Mouse (Mus musculus) thymus, adult 18-20 months (tissue): ENCODE results near the gene Nsun4.

Source experiments
- DNase-seq, 2 experiments: peaks; one replicate each; pipeline ENCODE4 v3.0.0; 2022; ENCODE audit warnings: mixed read lengths in 2 of 2

Gene Nsun4

DNA sequence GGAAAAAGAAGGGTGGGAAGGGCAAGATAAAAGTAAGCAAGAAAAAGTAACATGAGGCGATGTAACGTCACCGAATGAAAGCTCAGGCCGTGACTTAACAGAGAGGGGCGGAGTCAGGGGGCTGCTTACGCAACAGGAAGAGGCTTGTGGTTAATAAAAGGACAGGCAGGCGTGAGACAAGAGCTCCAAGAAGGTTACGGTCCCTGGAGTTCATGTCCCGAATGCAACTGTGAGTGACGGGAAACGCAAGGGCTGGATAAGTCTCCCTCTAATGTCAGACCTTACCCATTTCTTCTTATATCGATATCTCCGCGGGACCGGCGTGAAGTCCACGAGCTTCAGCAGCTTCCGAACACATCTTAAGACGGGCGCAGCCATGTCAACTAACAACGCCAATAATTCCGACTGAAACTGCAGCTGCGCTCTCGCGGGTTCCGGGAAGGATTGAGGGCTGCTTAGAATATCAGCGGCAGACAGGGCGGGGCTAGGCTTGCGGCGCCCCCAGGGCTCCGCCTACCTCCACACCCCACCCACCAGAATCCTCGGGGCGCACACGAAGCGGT lies at the start of gene Nsun4:
Gene Nsun4 (minus strand): TSS at position 478 of the 563 bp plus-strand sequence.
- peak; percentile 87 to 88 for DNase-seq

DNA sequence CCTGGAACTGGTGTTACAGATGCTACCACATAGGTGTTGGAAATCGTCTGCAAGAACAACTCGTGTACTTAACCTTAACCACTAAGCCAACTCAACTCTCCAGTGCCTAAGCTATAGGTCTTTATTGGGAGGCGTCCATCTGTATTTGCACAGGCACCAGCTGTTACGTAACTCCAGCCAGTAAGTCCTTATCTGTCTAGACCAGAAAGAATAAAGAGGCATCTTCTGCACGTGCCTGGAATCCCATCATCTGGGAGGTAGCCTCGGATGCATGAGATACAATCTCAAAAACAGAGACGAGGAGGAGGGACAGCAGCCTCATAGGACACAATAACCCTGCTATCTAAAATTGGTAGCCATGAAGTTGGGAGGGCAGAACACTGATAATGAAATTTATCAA lies 47.3 kb upstream of the Nsun4 start:
- DNase-seq = no peak

DNA sequence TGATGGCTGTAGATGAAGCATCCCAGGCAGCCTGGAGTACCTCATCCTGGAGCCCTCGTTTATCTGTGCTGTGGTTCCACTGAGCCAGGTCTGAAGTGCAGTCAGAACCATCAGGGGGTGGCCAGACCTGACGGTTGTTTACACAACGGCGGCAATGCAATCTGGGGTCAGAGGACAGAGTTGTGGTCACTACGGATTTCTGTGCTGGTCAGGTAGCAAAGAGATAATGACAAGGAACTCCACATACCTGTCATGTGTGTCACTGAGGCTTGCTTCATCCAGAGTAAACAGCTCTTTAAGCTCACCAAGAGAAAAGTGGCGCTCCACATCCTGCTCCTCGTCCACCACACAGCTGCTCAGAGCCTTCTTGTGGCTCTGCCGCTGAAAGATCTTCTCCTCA lies 43.5 kb upstream of the Nsun4 start:
- DNase-seq = no peak

DNA sequence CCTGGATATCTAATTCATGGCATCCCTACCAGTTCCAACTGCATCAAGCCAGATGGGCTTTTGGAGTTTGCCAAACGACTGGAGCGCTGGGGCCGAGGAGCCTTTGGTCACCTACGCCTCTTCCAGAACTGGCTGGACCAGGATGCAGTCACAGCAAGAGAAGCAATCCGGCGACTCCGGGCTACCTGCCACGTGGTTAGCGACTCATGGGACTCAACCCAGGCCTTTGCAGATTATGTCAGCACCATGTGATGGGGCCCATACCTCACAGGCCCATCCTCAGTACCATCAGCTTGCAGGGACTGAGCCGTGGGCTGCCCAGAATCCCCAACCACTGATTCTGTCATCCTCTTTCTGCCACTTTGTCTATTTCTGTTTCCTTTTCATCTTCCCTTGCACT lies 42.6 kb upstream of the Nsun4 start:
- no peak for DNase-seq

DNA sequence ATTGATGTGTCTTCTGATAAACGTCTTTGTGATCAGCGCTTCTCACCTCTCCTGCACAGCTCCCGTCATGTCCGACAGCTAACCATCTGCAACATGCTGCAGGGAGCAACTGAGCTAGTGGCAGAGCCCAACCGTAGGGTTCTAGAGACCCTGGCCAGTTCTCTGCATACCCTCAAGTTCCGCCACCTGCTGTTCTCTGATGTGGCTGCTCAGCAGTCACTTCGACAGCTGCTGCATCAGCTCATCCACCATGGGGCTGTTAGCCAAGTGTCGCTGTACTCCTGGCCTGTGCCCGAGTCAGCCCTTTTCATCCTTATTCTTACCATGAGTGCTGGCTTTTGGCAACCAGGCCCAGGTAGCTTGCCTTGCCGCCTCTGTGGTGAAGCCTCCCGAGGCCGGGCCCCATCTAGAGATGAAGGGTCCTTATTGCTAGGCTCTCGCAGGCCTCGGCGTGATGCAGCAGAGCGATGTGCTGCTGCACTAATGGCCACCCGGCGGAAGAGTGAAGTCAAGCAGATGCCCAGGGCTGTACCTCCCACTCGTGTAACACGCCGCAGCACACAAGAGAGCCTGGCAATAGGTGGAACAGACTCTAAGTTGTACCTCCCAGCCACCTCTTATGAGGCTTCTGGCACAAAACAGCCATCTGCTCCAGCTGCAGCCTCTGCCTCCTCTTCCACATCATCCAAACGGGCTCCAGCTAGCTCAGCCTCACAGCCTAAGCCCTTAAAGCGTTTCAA lies 35.0 kb upstream of the Nsun4 start:
- DNase-seq = peak in 1 of 2 experiments; percentile 10

DNA sequence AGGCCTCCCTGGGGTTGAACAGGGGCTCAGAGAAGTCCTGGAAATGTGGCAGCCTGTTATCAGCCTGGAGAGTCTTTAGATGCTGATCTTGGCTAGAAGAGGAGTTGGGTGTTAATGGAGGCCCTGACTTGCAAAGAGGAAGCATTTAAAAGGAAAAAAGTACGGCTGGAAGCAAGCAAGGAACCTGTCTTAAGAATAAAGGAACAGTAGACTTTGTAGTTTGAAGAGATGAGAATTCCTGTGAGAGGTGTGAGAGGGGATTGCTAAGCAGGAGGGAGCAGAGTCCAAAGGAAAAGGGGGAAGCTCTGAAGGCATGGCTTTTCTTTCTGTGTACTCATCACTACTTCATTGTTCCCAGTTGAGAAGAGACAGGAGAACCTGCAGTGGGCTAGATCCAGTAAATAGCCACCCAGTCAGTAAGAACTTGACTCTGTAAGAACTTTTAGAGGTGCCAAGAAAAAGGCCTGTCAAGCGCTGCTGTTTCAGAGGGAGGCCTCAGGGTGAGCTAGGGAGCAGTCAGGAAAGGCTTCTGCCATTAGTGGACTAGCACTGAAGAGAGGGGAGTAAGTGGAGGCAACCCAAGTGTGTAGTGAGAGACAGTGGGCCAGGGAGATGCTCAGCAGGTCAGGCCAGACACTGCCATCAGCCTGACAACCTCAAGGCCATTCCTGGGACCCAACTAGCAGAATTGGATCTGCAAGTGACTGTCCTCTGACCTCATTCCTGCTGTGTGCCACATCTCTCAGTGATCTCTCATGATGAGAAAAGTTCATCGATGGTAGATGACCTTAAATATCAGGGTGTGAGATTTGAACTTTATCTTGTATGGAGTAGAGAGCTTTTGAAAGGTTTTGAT lies 23.8 kb upstream of the Nsun4 start:
- DNase-seq = no peak

DNA sequence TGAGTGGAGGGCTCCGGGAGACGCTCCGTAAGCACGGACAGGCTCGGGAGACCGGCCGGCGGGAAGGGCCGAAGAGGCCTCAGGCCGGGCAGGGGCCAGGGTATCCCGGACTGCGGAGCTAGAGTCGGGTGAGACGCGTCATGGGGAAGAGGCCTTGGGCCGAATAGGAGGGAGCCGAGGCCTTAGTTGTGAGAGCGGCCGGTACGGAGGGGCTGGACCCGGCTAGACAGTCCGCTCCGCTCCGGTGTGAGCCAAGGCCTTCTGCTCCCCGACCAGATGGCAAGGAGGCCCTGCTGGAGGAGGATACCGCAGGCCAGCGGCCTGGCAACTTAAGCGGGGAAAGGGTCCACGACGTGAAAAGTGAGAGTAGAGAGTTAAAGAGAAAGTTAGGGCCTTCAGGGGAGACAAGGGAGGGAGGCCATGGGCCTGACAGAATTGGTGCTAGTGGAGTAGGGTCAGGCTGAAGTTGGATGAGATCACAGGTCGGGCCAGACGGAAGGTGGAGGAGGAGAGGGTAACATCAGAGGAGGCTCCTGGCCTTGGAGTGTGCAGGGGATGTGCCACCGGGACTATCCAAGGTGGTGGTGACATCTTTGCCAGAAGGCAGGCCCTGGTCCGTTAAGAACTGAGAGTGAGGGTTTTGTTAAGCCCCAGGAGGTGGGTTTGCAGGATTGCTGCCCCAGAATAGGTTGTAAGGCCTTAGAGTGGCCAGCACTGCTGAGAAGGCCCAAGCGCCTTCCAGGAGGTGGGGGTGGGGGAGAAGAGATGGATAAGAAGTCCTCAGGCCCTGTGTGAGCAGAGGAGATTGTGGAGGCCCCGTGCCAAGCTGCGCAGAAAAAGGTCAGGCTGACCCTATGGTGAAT lies 22.9 kb upstream of the Nsun4 start:
- DNase-seq = peak in 1 of 2 experiments; percentile 41

DNA sequence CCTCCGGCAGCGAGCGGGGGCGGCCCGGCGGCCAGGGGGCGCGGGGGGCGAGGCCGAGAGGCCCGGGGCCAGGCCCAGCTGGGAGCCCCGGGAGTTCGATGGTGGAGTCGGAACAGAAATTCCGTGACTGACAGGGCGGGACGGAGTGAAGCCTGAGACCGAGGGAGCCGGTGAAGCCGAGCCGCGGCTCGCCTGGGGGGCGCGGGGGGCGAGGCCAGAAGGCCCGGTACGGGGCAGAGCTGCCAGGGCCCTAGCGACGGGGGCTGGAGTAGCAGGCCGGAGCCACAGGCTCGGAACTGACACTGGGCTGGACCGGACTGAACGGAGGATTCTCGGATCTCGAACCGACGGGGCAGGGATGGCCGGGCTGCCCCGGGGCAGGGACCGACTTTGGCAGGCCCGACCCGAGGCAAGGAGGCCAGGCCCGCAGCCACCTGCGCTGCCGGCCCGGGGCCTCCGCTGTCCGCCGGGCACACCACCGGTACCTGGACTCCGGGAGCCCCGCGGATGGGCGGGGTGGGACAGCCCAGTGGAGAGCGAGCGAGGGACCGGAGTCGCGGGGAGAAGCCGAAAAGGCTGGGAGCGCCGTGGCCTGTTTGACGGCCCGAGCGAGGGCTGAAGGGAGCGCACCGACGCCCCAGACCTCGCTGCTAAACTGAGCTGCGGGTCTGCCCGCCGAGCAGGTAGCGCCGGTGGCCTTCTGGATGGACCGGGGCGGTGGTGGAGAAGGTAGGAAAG lies 22.1 kb upstream of the Nsun4 start:
- DNase-seq = peak; percentile 53 to 62

DNA sequence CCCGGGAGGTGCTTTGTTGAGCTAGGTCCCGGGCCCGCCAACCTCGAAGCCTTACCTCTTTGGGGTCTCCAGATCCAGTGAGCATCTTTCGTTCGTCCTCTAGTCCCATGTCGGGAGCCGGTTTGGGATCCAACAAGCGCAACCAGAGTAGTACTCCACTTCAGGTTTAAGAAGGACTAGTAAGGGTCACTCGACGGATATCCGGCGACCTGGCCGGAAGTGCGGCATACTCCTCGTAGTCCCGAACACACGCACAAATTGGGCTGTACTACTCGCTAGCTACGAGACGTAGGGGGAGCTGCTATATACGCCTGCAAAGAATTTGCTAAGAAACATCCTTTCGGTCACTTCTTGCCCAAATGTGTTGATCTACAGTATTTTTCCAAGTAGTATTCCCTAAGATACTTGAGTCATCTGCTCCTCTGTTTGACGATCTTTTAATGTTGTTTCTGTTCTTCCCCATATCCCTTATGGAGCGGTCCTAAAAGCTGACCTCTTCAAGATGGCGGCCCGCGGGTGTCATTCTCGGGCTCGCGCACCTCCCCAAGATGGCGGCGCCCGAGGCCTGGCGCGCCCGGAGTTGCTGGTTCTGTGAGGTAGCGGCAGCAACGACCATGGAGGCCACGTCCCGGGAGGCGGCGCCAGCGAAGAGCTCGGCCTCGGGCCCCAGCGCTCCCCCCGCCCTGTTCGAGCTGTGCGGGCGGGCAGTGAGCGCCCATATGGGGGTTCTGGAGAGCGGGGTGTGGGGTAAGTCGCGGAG lies 21.4 kb upstream of the Nsun4 start, which contains the start of the genes Uqcrh and Lrrc41:
Gene Uqcrh (minus strand): TSS at position 211 of the 760 bp plus-strand sequence.
Gene Lrrc41 (plus strand): TSS at position 409 of the 760 bp plus-strand sequence.
- DNase-seq = peak; percentile 85 to 89

DNA sequence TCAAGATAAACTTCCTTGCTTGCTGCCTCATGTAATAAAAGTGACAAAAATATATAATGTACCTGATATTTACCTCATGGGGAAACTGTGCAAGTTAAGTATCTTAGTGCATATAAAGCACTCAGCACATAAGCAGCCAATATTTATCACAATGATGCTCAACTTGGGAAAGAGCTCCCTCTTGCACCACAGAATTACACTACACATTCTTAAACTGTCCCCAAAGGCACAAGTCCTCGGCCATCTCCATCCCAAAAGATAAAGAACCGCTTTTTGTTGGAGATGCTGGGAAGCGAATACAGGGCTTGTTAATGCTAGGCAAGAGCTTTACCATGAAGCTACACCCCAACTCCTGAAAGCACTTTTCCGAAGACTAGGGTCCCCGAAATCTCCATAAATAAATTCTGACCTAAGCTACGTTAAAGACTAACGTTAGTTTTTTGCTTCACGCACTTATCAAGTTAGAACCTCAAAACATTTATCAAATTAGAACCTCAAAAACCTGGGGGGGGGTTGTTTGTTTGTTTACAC lies 20.5 kb upstream of the Nsun4 start:
- no peak for DNase-seq

DNA sequence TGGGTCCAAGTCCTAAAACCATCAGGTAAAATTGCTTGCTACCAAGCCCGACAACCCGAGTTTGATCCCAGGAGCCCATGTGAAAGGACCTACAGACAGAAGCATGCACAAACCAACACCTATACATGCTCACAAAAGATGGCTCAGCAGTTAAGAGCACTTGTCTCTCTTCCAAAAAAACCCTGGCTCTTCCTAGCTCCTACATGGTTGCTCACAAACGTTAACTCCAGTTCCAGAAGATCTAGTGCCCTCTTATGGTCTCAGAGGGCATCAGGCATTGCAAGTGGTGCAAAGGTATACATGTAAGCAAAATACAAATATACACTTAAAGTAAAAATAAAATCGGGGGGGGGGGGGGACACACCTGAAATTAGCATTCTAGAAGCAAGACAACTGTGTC lies 19.5 kb upstream of the Nsun4 start:
- DNase-seq = no peak

DNA sequence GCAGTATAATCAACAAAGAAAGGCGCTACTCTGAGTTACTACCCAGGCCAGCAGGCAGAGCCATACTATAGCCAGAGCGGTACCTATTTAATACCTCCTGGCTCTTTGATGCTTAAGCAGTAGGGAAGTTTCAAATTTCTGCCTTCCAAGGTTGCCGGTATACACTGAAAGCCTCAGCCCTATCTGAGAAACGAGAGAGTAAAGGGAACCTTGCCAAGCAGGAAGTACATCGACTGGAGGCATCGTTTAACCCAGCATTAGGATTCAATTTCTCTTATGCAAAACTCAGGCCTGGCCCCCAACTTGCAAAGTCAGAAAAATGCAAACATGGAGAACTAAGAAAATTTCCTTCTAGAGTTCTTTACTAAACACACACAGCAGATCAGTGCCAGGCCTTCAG lies 16.4 kb upstream of the Nsun4 start:
- DNase-seq = no peak

DNA sequence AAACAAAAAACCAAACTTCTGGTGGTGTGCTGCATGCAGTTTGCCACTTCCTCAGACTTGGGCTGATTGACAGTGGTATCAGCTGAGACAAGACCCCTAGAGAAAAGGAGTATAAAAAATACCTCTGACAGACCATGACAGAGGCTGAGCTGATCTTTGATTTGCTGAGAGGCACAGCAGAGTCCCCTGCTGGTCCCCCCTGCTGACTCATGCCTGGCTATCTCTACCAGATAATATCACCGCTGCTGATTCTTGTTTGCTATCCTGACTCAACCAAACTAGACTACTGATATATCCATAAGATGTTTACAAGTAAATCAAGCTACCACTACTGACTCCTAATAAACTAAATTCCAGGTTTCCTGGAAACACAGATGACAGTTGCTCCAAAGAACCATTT lies 10.2 kb upstream of the Nsun4 start:
- DNase-seq = no peak

DNA sequence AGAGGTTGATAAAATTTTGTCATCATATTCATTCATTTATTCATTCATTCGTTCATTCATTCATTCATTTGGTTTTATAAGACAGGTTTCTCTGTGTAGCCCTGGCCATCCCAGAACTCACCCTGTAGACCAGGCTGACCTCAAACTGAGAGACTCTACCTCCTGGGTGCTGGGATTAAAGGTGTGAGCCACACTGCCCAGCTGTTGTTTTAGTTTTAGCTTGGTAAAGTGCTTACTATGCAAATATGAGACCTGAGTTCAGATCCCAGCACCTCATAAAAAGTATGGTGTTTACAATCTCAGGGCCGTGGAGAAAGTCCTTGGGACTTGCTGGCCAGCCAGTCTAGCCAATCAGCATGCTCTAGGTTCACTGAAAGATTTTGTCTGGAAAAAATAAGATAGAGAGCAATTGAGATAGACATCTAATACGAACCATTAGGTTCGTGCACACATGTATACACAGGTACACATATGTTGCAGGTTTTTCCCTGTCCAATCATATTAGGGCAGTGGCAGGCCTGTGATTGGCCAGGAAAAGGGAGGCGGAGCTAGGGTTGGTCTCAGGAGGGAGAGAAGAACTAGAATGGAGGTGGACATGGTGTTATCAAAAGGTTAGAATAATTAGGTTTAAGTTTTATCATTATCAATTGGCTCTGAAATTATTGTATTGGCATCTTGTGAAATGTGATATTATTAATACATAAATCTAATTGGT lies 5.5 kb upstream of the Nsun4 start:
- no peak for DNase-seq

DNA sequence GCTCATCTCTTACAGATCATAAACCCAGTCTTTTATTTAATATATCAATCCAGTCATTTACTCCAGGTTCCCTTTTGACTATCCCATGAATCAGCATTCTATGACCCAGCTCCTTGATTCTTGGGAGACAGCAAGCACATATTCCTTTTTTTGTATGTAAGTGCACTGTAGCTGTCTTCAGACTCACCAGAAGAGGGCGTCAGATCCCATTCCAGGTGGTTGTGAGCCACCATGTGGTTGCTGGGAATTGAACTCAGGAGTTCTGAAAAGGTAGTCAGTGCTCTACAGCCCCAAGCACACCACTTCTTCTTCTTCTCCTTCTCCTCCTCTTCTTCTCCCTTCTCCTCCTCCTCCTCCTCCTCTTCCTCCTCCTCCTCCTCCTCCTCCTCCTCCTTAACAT lies 3.9 kb upstream of the Nsun4 start:
- no peak for DNase-seq

DNA sequence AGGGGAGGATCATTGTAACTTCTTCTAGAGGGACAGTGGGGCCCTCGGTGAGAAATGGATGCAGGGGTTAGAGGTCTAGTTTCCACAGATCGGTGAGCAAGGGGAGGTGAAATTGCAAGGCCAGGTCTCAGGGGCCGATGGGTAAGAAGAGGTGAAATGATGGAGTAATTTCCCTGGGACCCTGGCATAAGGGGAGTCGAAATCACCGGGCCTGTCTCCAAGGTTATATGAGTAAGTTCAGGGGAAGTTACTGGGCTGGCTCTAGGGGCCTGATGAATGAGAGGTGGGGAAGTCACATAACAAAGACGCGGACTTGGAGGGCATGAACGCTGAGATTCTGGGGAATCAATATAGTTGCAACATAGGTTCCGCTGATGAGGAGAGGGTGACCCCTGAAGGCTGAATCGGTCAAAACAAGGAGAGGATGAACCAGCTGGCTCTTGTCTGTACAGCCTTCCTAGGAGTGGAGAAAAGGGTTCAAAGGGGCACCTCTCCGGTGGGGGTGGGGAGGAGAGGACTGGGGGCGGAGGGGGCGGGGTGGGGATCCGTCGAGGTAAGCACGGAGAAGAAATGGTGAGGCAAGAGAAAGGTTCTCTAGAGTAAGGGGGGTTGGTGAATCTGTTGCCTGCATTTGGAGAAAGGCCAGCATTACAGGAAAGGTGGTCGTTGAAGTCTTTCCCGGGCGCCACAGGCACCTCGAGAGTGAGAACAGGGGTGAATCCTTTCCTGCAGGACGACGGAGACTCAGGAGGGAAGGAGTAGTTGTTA lies 966 bp downstream of the Nsun4 start:
- DNase-seq = peak; percentile 28 to 61

DNA sequence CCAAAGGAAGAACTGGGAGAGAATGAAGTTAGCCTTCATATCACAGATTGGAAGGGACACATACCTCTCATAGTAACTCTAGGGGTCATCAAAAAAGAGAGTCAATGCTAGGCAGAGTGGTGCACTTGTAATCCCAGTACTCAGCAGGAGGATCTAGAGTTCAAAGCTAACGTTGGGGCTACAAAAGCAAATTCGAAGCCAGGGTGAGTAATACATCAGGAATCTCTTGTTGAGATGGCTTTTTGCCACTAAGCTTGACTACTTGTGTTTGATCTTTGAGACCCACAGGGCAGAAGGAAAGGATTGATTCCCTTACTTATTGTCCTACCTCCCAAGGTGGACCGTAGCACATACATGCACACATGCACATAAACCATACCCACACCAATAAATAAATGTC lies 4.5 kb downstream of the Nsun4 start:
- DNase-seq = no peak

DNA sequence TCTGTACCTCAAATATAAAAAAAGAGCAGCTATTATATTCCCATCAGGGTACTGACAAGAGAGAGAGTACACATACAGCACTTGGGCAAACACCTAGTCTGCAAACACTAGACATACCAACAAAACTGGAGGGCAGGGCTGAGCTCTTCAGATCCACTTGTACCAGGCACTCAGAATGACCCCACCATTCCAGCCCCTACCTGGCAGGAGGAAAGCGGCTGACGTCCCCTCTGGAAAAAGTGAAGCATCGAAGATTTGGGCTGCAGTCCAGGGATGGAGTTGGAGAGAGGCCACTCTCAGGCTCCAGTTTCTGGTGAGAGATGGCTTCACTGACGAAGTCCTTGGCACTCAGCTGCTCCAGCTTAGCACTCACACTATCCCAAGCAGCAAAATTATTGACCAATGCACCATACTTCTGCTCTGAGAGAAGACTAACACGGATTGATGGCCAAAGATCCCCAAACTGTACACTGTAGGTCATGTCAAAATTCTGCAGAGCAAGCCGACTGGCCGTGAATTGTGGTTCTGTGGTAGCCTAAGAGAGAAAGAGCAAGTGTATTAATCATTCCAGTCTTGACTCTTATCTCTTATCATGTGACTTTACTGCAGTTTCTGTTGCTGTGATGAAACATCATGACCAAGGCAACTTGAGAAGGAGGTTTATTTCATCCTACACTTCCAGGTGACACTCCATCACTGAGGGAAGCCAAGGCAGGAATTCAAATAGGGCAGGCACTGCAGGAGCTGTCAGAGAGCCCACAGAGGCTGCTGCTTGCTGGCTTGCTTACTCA lies 5.4 kb downstream of the Nsun4 start:
- DNase-seq = no peak

DNA sequence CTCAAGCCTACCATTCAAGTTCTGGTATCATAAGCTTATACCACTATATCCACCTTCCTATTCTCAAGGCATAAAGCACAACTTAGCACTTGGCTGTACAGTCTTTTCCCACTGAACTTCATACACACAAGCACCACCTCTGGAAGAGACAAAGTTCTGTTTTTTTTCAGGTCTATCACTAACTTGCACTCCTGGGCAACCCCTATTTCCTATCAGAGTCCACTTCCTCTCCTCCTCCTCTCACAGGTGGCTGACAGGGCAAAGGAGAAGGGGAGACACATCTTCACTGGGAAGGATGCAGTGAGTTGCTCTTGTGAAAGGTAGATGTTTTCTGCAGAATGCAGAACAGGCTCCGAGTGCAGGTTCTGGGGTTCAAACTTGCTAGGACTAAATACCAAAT lies 6.0 kb downstream of the Nsun4 start:
- DNase-seq = no peak
